Mouse (Mus musculus) frontal cortex, adult (tissue): Measurements from ENCODE around the gene Kansl2.

Experiments
- ATAC-seq: cut with Nextera tagmentation; 2 replicates; pipeline ENCODE4 v1.9.2; 2017; ENCODE audit warnings: mild to moderate bottlenecking, moderate library complexity, mixed read lengths; ENCODE audit not compliant: low TSS enrichment

Kansl2 gene

DNA sequence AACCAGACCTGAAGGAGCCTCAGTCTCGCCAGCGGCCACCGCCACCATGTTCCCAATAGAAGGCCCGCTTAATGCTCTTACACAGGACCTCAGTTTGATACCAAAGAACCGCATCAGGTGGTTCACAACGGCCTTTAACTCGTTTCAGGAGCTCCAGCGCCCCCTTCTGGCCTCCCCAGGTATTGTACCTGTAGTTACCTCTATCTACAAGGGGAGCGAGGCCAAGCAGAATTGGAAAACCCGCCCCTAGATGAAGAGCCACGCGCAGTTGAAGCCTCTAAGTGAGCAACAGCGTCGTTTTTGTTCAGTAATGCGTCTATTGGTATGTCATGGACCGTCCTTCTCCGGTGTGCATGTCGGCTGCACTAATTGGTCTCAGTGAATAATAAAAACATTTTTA is 29.6 kb downstream of the Kansl2 start:
- 0 out of 2 replicates have a peak, but pooled peaks have one; percentile 50 for ATAC-seq

DNA sequence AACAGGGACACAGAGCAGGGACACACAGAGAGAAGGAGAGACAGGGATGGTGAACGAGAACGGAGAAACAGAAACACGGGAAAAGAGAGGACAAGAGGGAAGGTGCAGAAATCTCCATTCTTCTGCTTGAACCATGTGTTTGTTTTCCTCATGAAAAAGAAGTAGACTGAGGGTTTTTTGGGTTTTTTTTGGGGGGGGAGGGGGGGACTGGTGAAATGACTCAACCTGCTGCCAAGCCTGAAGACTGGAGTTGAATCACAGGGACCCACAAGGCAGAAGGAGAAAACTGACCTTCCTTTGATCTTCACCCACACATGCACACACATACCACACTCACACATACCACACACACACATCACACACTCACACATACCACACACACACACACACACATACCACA is 30.7 kb downstream of the Kansl2 start:
- no peak for ATAC-seq

DNA sequence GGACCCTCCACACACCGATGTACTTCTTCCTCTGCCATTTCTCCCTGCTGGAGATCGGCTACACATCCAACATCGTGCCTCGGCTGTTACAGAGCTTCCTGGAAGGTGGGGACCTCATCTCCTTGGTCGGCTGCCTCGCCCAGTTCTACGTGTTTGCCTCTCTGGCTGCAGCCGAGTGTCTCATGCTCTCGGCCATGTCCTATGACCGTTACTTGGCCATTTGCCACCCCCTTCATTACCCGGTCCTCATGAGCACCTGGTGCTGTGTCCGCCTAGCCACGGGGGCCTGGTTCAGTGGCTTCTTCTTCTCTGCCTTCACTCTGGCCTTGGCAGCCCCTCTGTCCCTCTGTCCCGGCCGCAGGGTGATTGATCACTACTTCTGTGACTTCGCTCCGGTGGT is 36.4 kb downstream of the Kansl2 start:
- ATAC-seq, result no peak

DNA sequence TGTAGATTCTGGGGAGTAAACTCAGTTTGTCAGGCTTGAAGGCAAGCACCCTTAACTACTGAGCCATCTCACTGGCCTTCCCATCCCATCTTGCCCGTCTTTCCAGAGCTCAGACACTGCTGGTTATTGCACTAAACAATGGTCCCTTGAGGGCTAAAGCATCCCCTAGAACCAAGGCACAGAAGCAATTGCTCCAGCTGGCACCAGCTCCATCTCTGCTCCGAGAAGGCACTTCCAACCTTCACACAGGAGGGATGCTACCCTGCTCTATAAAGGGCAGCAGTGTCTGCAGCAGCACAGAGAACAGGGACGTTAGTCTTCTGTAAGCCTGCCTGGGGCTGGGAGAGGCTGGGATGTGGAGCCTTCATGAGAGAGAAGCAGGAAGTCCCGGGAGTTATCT is 42.0 kb downstream of the Kansl2 start, which contains the start of gene Olfr279:
Gene Olfr279, plus strand, starts transcription at position 301 of the 400 bp plus-strand sequence.
- no peak for ATAC-seq

DNA sequence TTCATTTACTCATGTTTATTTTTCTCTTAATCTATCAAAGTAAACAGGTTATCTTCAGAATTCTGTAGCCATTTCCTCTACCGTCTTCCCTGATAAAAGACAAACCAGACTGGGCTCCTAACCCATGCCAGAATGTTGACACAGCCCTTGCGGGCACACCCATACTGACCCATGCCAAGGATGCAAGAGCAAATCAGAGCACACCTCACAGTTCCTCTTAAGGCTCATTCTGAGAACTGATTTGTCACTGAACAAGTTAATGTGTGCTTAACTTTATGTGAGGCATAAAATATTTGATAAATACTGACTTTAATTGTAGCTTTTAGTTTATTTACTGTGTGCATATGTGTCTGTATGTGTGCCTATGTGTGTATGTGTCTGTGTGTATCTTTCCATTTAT is 42.7 kb downstream of the Kansl2 start:
- no peak for ATAC-seq

DNA sequence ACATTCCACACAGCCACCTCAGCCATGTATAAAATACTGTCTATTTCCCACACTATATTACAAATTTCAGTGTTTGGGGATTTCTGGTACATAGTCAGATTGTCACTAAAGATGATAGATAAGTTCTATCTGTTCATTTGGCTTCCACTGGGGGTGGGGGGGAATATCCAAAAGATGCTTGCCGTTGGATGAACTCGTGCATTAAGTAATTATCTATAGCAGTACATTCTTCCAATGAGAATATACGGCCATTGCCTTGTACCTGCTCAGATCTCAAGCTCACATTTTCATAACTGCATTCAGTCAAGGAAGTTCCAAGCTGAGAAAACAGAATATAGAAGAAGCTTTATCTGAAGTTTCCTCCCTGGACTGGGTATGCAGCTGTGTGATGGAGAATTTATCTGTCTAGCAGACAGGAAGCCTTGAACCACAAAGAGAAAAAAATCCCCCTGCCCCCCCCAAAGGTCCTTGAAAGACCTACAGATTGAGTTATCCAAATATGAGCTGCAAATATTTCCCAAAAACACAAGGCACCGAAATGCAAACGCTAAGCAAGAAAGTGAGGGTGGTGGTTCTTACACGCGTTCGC is 47.5 kb downstream of the Kansl2 start:
- ATAC-seq, result no peak

DNA sequence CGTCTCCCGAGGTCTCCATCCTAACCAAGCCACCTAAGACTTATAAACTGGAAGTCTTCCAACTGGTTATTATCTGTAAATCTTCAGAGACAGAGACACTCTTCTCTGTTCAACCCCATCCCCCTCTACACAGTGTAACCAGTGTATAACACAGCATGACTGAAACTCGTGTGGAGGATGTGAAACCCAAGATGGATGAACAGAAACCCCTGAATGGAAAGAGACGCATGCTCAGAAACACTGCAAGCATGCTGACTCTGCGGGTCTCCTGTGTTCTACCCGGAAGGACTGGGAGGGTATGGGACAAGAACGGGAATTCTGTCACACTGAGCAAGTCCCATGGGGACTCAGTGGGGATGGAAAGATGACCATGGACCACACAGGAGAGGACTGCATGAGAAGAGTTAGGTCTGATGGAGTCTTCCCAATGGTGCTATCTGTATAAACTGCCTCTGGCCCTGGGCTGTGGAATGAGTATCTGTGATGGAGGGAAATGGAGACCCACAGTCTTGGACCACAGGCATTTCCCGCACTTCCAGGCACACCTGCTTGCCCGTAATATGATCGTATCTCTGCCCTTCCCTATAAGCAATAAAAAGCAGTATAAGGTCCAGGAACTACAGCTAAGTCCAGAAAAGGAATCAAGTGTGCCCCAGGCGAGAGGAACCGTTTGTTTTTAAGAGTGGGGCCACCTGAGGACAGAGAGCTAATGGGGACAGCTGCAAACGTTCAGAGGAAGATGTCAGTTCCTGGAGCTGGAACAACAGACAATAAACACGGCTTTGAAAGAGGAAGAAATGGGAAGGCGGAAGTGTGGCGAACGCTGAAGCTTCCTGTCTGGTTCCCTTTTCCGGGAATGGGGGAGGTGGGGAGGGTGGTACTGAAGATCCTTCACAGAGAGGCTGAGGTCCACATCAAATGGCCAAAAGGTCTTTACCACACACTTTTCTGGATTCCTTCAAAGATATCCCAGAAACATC is 49.9 kb downstream of the Kansl2 start:
- ATAC-seq, result no peak

DNA sequence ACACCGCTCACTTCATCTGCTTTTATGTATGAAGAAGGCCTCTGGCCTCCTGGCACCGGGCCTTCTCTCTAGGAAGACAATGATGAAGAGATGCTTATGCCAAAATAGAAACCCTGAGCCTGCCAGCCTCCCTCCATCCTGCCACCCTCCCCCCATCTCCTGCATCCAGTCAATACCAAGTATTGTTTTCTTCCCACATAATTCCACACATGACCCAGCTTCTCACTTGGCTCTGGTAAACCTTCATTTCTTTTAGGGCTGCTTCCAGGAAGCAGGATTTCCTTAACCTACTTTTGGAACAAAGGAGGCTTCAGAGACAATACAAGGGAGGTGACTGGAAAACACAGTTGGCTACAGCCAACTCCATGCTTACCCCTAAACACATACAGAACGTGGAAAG is 51.4 kb downstream of the Kansl2 start, which contains the start of gene Lalba:
Gene Lalba, minus strand, starts transcription at position 21 of the 400 bp plus-strand sequence.
- ATAC-seq, result no peak

DNA sequence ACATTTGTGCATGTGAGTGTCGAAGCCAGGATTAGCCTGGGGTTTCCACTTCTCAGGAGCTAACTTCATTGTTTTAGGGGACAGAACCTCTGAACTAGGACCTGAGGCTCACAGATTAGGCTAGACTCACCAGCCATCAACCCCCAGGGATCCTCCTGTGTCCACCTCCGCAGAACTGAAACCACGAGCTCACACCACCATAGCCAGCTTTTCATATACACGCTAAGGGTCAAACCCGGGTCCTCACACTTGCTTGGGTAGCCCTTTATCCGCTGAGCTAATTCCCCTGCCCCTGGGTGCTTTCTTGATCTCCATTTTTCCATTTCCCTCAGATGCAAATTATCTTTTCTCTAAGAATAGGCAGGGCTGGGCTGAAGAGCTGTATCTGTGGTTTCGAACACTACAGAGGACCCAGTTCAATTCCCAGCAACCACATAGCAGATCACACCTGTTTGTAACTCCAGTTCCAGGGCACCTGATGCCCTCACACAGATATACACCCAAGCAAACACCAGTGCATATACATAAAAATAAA is 54.4 kb downstream of the Kansl2 start:
- no peak for ATAC-seq

DNA sequence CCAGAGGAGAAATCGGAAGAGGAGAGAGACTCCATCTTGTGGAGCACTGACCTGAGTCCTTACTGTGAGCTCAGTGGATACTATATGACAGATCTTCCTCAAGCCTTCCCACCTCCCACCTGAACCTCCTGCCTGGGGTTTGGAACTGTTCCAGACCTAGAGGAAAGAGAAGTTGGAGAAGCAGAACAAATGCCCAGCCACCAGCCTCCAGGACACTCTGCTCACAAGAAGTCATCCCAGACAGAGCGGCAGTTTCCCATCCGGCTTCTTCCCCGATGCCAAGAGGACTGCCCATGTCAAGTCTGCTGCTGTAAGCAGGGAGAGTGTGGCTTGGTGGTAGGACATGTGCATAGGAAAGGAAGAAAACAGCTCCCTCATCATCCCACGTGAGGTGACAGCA is 57.8 kb downstream of the Kansl2 start:
- ATAC-seq, result no peak

DNA sequence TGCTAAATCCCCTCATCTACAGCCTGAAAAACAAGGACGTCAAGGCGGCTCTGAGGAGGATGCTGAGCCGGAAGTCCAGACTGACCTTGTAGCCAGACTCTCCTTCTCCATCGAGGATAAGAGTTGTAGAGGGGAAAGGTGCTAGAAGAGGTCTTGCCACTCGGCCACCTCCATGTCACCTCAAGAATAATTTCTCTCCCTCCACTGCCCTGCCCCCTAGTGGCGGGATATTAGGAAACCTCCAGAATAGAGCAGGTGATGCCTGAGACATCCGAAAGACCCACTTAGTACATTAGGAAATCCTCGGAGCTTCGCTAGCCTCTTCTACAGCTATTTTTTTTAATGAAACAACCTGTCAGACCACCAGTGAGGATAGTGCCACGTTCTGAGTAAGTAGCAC is 58.7 kb downstream of the Kansl2 start:
- ATAC-seq, result no peak

DNA sequence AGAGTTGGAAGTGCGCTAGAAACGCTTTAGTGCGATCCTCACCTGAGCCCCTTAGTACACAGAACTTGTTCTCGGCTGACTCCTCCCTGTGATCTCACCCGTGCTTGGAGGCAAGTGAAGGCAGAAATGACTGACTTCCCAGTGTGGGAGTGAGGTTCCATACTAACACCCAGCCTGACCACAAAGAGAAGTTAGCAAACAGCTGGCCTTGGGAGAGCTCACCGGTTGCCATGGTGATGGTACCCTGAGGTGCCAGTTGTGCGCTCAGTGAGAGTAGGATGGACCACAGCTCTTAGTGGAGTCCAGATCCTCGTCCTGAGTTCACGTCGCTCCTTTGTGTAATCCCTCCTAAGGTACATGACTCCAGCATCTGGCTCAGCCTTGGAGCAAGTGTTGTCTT is 59.1 kb downstream of the Kansl2 start:
- ATAC-seq, result no peak

DNA sequence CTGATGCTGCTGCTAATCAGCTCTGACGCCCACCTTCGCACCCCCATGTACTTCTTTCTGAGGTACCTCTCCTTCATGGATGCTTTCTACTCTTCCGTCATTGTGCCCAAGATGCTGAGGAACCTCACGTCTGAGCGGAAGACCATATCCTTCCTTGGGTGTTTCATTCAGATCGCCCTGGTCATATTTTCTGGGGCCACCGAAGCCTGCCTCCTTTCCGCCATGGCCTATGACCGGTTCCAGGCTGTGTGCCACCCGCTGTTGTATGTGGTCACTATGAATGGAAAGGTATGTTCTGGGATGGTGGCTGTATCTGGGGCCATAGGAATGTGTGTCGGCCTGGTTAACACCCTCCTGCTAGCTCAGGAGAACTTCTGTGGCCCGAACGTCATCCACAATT is 62.5 kb downstream of the Kansl2 start:
- ATAC-seq, result no peak

DNA sequence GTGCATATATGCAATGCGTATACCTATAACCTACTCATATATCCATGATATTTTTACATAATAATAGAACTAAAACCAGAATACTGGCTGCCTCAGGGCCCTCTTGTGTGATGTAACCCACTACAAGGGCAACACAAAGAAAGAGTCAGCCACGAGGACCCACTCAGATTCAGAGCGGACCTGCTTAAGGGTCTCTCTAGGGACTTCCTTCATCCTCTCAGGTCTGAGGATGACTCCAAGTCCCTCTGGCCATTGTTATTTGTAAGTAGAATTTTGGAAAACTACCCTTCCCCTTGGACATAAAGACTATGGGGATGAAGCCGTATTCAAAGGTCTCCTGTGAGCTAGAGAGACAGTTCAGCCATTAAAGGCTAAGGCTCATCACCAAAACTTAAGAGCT is 64.5 kb downstream of the Kansl2 start, which contains the start of gene OR5BS1P:
Gene OR5BS1P, plus strand, starts transcription at position 301 of the 400 bp plus-strand sequence.
- ATAC-seq, result no peak
